Mouse (Mus musculus) kidney, adult 2 months (tissue): ENCODE data around the gene Ptpn1.

Experiments
- CTCF ChIP-seq: fragments of 200-500 bp; conservative IDR thresholded peaks from 2 replicates; pipeline ENCODE4 v1.5.1; 2011; ENCODE audit warnings: low read depth, mild to moderate bottlenecking, control low read depth, low read length, moderate library complexity, mixed read lengths; ENCODE audit not compliant: insufficient read depth, insufficient read length
- POLR2A ChIP-seq: fragments of 200-500 bp; IDR thresholded peaks from one replicate; pipeline ENCODE4 v1.6.1; 2011; ENCODE audit warnings: low read depth, low read length, control low read depth

DNA sequence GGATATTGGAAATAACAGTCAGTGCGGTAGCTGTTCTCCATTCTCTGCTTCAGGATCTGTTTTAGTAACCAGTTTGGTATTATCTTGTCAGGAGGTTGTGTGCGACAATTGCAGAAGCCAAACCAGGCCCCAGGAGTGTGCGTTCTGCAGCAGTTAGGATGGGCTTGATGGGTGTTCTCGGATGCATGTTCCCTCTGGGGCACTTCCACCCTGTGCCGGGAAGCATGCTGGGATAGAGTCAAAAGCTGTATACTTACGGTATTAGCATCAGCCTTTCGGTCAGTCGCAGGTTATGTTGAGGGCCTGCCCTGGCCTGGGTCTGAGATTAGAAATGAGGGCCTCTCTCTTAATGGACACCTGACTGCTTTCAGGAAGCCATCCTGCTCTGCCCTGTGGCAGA, 28.7 kb downstream of the Ptpn1 start:
- TF ChIP-seq POLR2A (no peak), CTCF (no peak)
